Mouse (Mus musculus) MEL (cell line): ENCODE measurements around the gene Crebbp. TPM values are rescaled to one million over a fixed set of nuclear protein-coding genes. Genes with fewer than 3 reads are reported as not detected.

Experiments used
- DNase-seq: peaks from one replicate; pipeline ENCODE4 v3.0.0; 2011; ENCODE audit warnings: low read depth, low spot score
- H3K27ac ChIP-seq: 2 replicates; pipeline ENCODE4 v1.5.1; 2012; ENCODE audit warnings: low read depth, mild to moderate bottlenecking, control low read depth, low read length, moderate library complexity; ENCODE audit not compliant: control insufficient read depth
- H3K27me3 ChIP-seq, 2 experiments: fragments of 150-350 bp in 1 of 2; sonication (generic) in 1 of 2; 2 replicates each; pipeline ENCODE4 v1.6.1; 2012; ENCODE audit warnings: low read length in 2 of 2, mild to moderate bottlenecking in 2 of 2, improper control_type of control experiment in 1 of 2, moderate library complexity in 1 of 2; ENCODE audit not compliant: insufficient read depth in 2 of 2, control insufficient read depth in 1 of 2
- H3K36me3 ChIP-seq, 2 experiments: 2 replicates each; pipeline ENCODE4 v1.6.1; 2012 to 2014; ENCODE audit warnings: low read length in 2 of 2, improper control_type of control experiment in 1 of 2, inconsistent platforms in 1 of 2, mild to moderate bottlenecking in 1 of 2; ENCODE audit not compliant: insufficient read depth in 2 of 2, control insufficient read depth in 1 of 2
- H3K4me1 ChIP-seq, 2 experiments: fragments of 150-350 bp in 1 of 2; sonication (generic) in 1 of 2; 2 replicates each; pipeline ENCODE4 v1.6.1; 2012; ENCODE audit warnings: low read length in 2 of 2, improper control_type of control experiment in 1 of 2, mild to moderate bottlenecking in 1 of 2; ENCODE audit not compliant: insufficient read depth in 2 of 2, control insufficient read depth in 1 of 2
- H3K4me3 ChIP-seq, 2 experiments: fragments of 150-350 bp in 1 of 2; sonication (generic) in 1 of 2; 2 replicates each; pipeline ENCODE4 v1.5.1; 2012; ENCODE audit warnings: low read depth in 2 of 2, low read length in 2 of 2, mild to moderate bottlenecking in 2 of 2, moderate library complexity in 2 of 2, control low read depth in 1 of 2, improper control_type of control experiment in 1 of 2; ENCODE audit not compliant: control insufficient read depth in 1 of 2, insufficient read depth in 1 of 2
- H3K79me2 ChIP-seq: 2 replicates; pipeline ENCODE4 v1.6.1; 2012; ENCODE audit warnings: mild to moderate bottlenecking, low read length, moderate library complexity; ENCODE audit not compliant: control insufficient read depth, poor library complexity, insufficient read depth
- H3K9ac ChIP-seq: 2 replicates; pipeline ENCODE4 v1.6.1; 2012; ENCODE audit warnings: low read depth, mild to moderate bottlenecking, control low read depth, low read length, moderate library complexity; ENCODE audit not compliant: control insufficient read depth, poor library complexity, severe bottlenecking
- H3K9me3 ChIP-seq: fragments of 150-350 bp; sonication (generic); replicated peaks from 2 replicates; pipeline ENCODE4 v1.6.1; 2012; ENCODE audit warnings: mild to moderate bottlenecking, low read length, improper control_type of control experiment, moderate library complexity; ENCODE audit not compliant: insufficient read depth
- BHLHE40 ChIP-seq: IDR thresholded peaks from 2 replicates; pipeline ENCODE4 v1.6.1; 2012; ENCODE audit warnings: low read depth, mild to moderate bottlenecking, inconsistent platforms, low read length, improper control_type of control experiment, borderline replicate concordance
- CHD1 ChIP-seq: IDR thresholded peaks from 2 replicates; pipeline ENCODE4 v1.6.1; 2012; ENCODE audit warnings: low read depth, mild to moderate bottlenecking, inconsistent platforms, low read length, improper control_type of control experiment
- CTCF ChIP-seq, 3 experiments: IDR thresholded peaks in 2 of 3; conservative IDR thresholded peaks in 1 of 3; 2 replicates each; pipeline ENCODE4 v1.5.1; 2011 to 2012; ENCODE audit warnings: low read length in 3 of 3, low read depth in 2 of 3, mild to moderate bottlenecking in 2 of 3, improper control_type of control experiment in 1 of 3, inconsistent platforms in 1 of 3, mixed read lengths in 1 of 3, moderate library complexity in 1 of 3; ENCODE audit not compliant: control insufficient read depth in 1 of 3, insufficient read depth in 1 of 3, poor library complexity in 1 of 3, severe bottlenecking in 1 of 3
- E2F4 ChIP-seq: IDR thresholded peaks from 2 replicates; pipeline ENCODE4 v1.6.1; 2011; ENCODE audit warnings: low read depth, low read length, improper control_type of control experiment, borderline replicate concordance
- EP300 ChIP-seq, 2 experiments: IDR thresholded peaks; 2 replicates each; pipeline ENCODE4 v1.6.1; 2011; ENCODE audit warnings: improper control_type of control experiment in 2 of 2, low read length in 2 of 2, low read depth in 1 of 2, mild to moderate bottlenecking in 1 of 2
- GATA1 ChIP-seq: IDR thresholded peaks from 2 replicates; pipeline ENCODE4 v1.6.1; 2011; ENCODE audit warnings: low read depth, low read length, improper control_type of control experiment
- HCFC1 ChIP-seq: IDR thresholded peaks from 2 replicates; pipeline ENCODE4 v1.6.1; 2012; ENCODE audit warnings: low read depth, mild to moderate bottlenecking, inconsistent platforms, low read length, improper control_type of control experiment, moderate library complexity
- JUND ChIP-seq: IDR thresholded peaks from 2 replicates; pipeline ENCODE4 v1.6.1; 2011; ENCODE audit warnings: low read depth, mild to moderate bottlenecking, improper control_type of control experiment, low read length
- KAT2A ChIP-seq: conservative IDR thresholded peaks from 2 replicates; pipeline ENCODE4 v1.6.1; 2012; ENCODE audit warnings: low read depth, low read length, improper control_type of control experiment, inconsistent platforms
- MAFK ChIP-seq: IDR thresholded peaks from 2 replicates; pipeline ENCODE4 v1.6.1; 2011; ENCODE audit warnings: low read depth, mild to moderate bottlenecking, low read length, improper control_type of control experiment, borderline replicate concordance
- MAZ ChIP-seq: IDR thresholded peaks from 2 replicates; pipeline ENCODE4 v1.6.1; 2012; ENCODE audit warnings: low read depth, mild to moderate bottlenecking, inconsistent platforms, low read length, improper control_type of control experiment
- MEF2A ChIP-seq: IDR thresholded peaks from 2 replicates; pipeline ENCODE4 v1.6.1; 2014; ENCODE audit warnings: low read depth, mild to moderate bottlenecking, inconsistent platforms, low read length, improper control_type of control experiment; ENCODE audit not compliant: poor library complexity, insufficient replicate concordance, severe bottlenecking; ENCODE audit errors: extremely low read depth
- NELFE ChIP-seq: IDR thresholded peaks from 2 replicates; pipeline ENCODE4 v1.6.1; 2011; ENCODE audit warnings: low read depth, low read length, improper control_type of control experiment
- NRF1 ChIP-seq: IDR thresholded peaks from 2 replicates; pipeline ENCODE4 v1.6.1; 2014; ENCODE audit warnings: low read depth, mild to moderate bottlenecking, inconsistent platforms, low read length, improper control_type of control experiment, moderate library complexity; ENCODE audit not compliant: poor library complexity, insufficient read depth, severe bottlenecking
- POLR2A ChIP-seq, 2 experiments: IDR thresholded peaks; 2 replicates each; pipeline ENCODE4 v1.6.1; 2011 to 2012; ENCODE audit warnings: low read length in 2 of 2, mild to moderate bottlenecking in 2 of 2, control low read depth in 1 of 2, improper control_type of control experiment in 1 of 2, low read depth in 1 of 2, moderate library complexity in 1 of 2; ENCODE audit not compliant: control insufficient read depth in 1 of 2, insufficient read depth in 1 of 2, poor library complexity in 1 of 2
- POLR2AphosphoS2 ChIP-seq: IDR thresholded peaks from 2 replicates; pipeline ENCODE4 v1.6.1; 2011; ENCODE audit warnings: low read length, improper control_type of control experiment
- RCOR1 ChIP-seq: IDR thresholded peaks from 2 replicates; pipeline ENCODE4 v1.6.1; 2012; ENCODE audit warnings: low read depth, mild to moderate bottlenecking, inconsistent platforms, low read length, improper control_type of control experiment
- TAL1 ChIP-seq: IDR thresholded peaks from 2 replicates; pipeline ENCODE4 v1.6.1; 2012; ENCODE audit warnings: mild to moderate bottlenecking, inconsistent platforms, low read length, moderate library complexity, mixed read lengths
- TBP ChIP-seq: IDR thresholded peaks from 2 replicates; pipeline ENCODE4 v1.8.0; 2011; ENCODE audit warnings: low read depth, low read length, improper control_type of control experiment
- UBTF ChIP-seq: IDR thresholded peaks from 2 replicates; pipeline ENCODE4 v1.6.1; 2012; ENCODE audit warnings: low read depth, mild to moderate bottlenecking, inconsistent platforms, low read length, improper control_type of control experiment, moderate library complexity, borderline replicate concordance; ENCODE audit not compliant: insufficient read depth
- USF1 ChIP-seq: IDR thresholded peaks from 2 replicates; pipeline ENCODE4 v1.6.1; 2014; ENCODE audit warnings: low read depth, mild to moderate bottlenecking, inconsistent platforms, low read length, improper control_type of control experiment, moderate library complexity
- ZC3H11A ChIP-seq: IDR thresholded peaks from 2 replicates; pipeline ENCODE4 v1.6.1; 2012; ENCODE audit warnings: low read depth, mild to moderate bottlenecking, inconsistent platforms, low read length, improper control_type of control experiment
- ZKSCAN1 ChIP-seq: IDR thresholded peaks from 2 replicates; pipeline ENCODE4 v1.6.1; 2012; ENCODE audit warnings: low read depth, mild to moderate bottlenecking, inconsistent platforms, low read length, improper control_type of control experiment, moderate library complexity
- ZMIZ1 ChIP-seq: IDR thresholded peaks from 2 replicates; pipeline ENCODE4 v1.6.1; 2012; ENCODE audit warnings: low read depth, mild to moderate bottlenecking, inconsistent platforms, low read length, improper control_type of control experiment, moderate library complexity
- ZNF384 ChIP-seq: IDR thresholded peaks from 2 replicates; pipeline ENCODE4 v1.6.1; 2012; ENCODE audit warnings: low read depth, mild to moderate bottlenecking, inconsistent platforms, low read length, improper control_type of control experiment
- polyA plus RNA-seq, 2 experiments: library from polyadenylated mRNA; stranded (reverse) in 1 of 2; unstranded in 1 of 2; fragments of >175 nt in 1 of 2; fragments of >200 nt in 1 of 2; gene quantifications; 2 replicates each; pipeline versions ENCODE4 v1.2.1 to v1.2.4; 2012; ENCODE audit warnings: low replicate concordance in 2 of 2, low read depth in 1 of 2; ENCODE audit not compliant: insufficient read length in 2 of 2, insufficient read depth in 1 of 2, missing spikeins in 1 of 2
- total RNA-seq: library from RNA; depleted of rRNA; stranded (reverse); fragments of 300-350 nt; gene quantifications from 2 replicates; pipeline ENCODE4 v1.2.3, GENCODE M21; 2012

The Crebbp gene
- total and polyA plus RNA-seq, 3 experiments = 4.7 to 145 (median 7.0) TPM

- TF ChIP-seq MAFK (no peak), POLR2A (IDR thresholded peaks at IDR 0.05; ENCODE audit: control insufficient read depth in 1 of 2, insufficient read depth in 1 of 2, low read depth in 1 of 2, low read length in 2 of 2, poor library complexity in 1 of 2) (no peak), ZNF384 (no peak), KAT2A (no peak), HCFC1 (no peak), BHLHE40 (no peak), MEF2A (no peak), UBTF (no peak), E2F4 (no peak), POLR2AphosphoS2 (no peak), MAZ (no peak)
- Histone ChIP-seq H3K9me3 (no peaks in the 10 kb centered on the region), H3K79me2 (peaks cover 21% of the 10 kb centered on the region), H3K27me3 (no peaks in the 10 kb centered on the region), H3K4me1 (peaks cover 4 to 12% of the 10 kb centered on the region in 2 experiments), H3K27ac (no peak overlapping the region), H3K9ac (no peak overlapping the region), H3K4me3 (no peak overlapping the region), H3K36me3 (peaks cover 0 to 14% of the 10 kb centered on the region in 2 experiments; a peak in 2 of 4 replicates)
- no peak for DNase-seq
These were observed 3.5 kb downstream of the Crebbp start for GRCm38 (mm10) chr16:4210290-4210689.

GRCm38 (mm10) chr16:4203592-4203991, 10.2 kb downstream of the Crebbp start:
- peaks cover 0 to 15% of the 10 kb centered on the region in 2 experiments; a peak in 2 of 4 replicates for H3K36me3 ChIP-seq
- H3K79me2 ChIP-seq = peaks cover 9% of the 10 kb centered on the region
- H3K9me3 ChIP-seq = no peaks in the 10 kb centered on the region
- H3K27me3 ChIP-seq = no peaks in the 10 kb centered on the region
- no peak overlapping the region for H3K9ac ChIP-seq
- H3K27ac ChIP-seq = no peak overlapping the region
- TF ChIP-seq POLR2A (IDR thresholded peaks at IDR 0.05; ENCODE audit: control insufficient read depth in 1 of 2, insufficient read depth in 1 of 2, low read depth in 1 of 2, low read length in 2 of 2, poor library complexity in 1 of 2) = no peak
- TF ChIP-seq ZKSCAN1 = no peak
- TF ChIP-seq TBP = no peak
- no peak for TF ChIP-seq CTCF (IDR thresholded peaks at IDR 0.05 in 2 of 3, conservative IDR thresholded peaks at IDR 0.05 in 1 of 3; ENCODE audit: control insufficient read depth in 1 of 3, insufficient read depth in 1 of 3, low read depth in 2 of 3, low read length in 3 of 3, poor library complexity in 1 of 3, severe bottlenecking in 1 of 3)
- no peak for DNase-seq
- peaks cover 6 to 14% of the 10 kb centered on the region in 2 experiments for H3K4me1 ChIP-seq
- H3K4me3 ChIP-seq = no peak overlapping the region

- peaks cover 6 to 14% of the 10 kb centered on the region in 2 experiments for H3K4me1 ChIP-seq
- no peaks in the 10 kb centered on the region for H3K9me3 ChIP-seq
- DNase-seq = peak; percentile 77
- H3K27me3 ChIP-seq = no peaks in the 10 kb centered on the region
- no peak overlapping the region for H3K4me3 ChIP-seq
- H3K27ac ChIP-seq = no peak overlapping the region
- no peak overlapping the region for H3K9ac ChIP-seq
- peaks cover 0 to 15% of the 10 kb centered on the region in 2 experiments; a peak in 2 of 4 replicates for H3K36me3 ChIP-seq
- H3K79me2 ChIP-seq = peaks cover 10% of the 10 kb centered on the region
- TF ChIP-seq EP300 (IDR thresholded peaks at IDR 0.05; ENCODE audit: low read depth in 1 of 2, low read length in 2 of 2) (peak in 1 of 2 experiments; percentile 53; a peak in 3 of 4 replicates), E2F4 (no peak), JUND (no peak), GATA1 (peak; percentile 44), USF1 (peak; percentile 68), RCOR1 (no peak), NELFE (no peak), ZC3H11A (no peak), TBP (no peak), ZMIZ1 (no peak), TAL1 (no peak), NRF1 (no peak), CHD1 (no peak), MEF2A (no peak)
These were observed 13.8 kb downstream of the Crebbp start for GRCm38 (mm10) chr16:4199995-4200394.
